ENCODE assay signal across 8 mouse cellular contexts in the genomic region with DNA sequence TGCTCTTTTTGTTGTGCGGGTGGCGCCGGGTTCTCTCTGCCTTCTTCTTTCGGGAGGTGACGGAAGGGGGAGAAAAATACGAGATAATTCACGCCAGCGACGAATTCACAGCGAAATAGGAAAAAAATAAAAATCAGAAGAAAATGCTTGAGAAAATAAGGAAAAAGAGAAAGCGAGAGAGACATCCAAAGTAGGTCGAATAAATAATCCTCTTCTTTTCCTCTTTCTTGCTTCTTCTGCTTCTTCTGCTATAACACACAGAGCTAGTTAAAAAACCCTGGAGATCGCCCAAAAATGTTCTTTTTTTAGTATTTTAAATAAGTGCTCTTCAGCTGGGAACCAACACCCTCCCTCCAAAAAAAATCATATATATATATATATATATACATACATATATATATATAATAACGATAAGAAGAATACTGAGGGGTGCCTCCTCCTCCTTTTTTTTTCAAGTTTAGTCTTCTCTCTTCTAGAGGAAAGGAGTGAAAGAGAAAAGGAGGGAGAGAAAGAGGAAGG. TPM values are rescaled to one million over a fixed set of nuclear protein-coding genes. Genes with fewer than 3 reads are reported as not detected.
DNase-seq lines count a peak whose midpoint lies in the region; ATAC-seq and TF ChIP-seq lines count a peak whose summit lies in the region.

A gene (minus strand): TSS at position 116 of the 519 bp plus-strand sequence.

- H3K27ac ChIP-seq in cerebellum, adult 2 months (ENCODE audit: insufficient read depth, low read length) = peak within 1 kb of the TSS; percentile 89
- peak within 1 kb of the TSS; percentile 80 for H3K27ac ChIP-seq in lung, postnatal 0 days (ENCODE audit: low read length)
- H3K27ac ChIP-seq in midbrain, embryonic 16.5 days (ENCODE audit: low read length) = peak within 1 kb of the TSS; percentile 100

- no peaks in the 10 kb centered on the region for H3K36me3 ChIP-seq in lung, postnatal 0 days (ENCODE audit: insufficient read depth, low read length)
- no peaks in the 10 kb centered on the region for H3K36me3 ChIP-seq in midbrain, embryonic 16.5 days (ENCODE audit: control insufficient read depth, insufficient read depth, low read length)

- under 1% methylated on average over 14 of the region's 14 CpGs for WGBS in cerebellum, adult 2 months
- 0% methylated on average over 14 of the region's 14 CpGs for WGBS in lung, postnatal 0 days
- 0% methylated on average over 14 of the region's 14 CpGs for WGBS in midbrain, embryonic 16.5 days

- no peaks in the 10 kb centered on the region for H3K27me3 ChIP-seq in cerebellum, adult 2 months (ENCODE audit: control insufficient read depth, insufficient read depth, low read length)
- H3K27me3 ChIP-seq in lung, postnatal 0 days (replicated peaks; ENCODE audit: insufficient read depth, low read length) = peaks cover 31% of the 10 kb centered on the region
- no peaks in the 10 kb centered on the region for H3K27me3 ChIP-seq in midbrain, embryonic 16.5 days (ENCODE audit: control insufficient read depth, insufficient read depth, low read depth, low read length)

- H3K4me3 ChIP-seq in cerebellum, adult 2 months (replicated peaks; ENCODE audit: insufficient read depth, low read depth, low read length) = peak within 1 kb of the TSS; percentile 82
- peak within 1 kb of the TSS; percentile 66 for H3K4me3 ChIP-seq in lung, postnatal 0 days (ENCODE audit: low read depth, low read length)
- peak within 1 kb of the TSS; percentile 90 for H3K4me3 ChIP-seq in midbrain, embryonic 16.5 days (ENCODE audit: low read depth, low read length)

- TF ChIP-seq CTCF in cerebellum, adult 2 months (IDR thresholded peaks at IDR 0.05; ENCODE audit: borderline replicate concordance, insufficient read depth, low read depth, low read length) = no peak
- TF ChIP-seq CTCF in lung, postnatal 0 days (IDR thresholded peaks at IDR 0.05) = no peak

- H3K4me2 ChIP-seq in lung, postnatal 0 days (replicated peaks; ENCODE audit: low read depth, low read length) = peak within 1 kb of the TSS; percentile 85
- H3K4me2 ChIP-seq in midbrain, embryonic 16.5 days (ENCODE audit: low read length) = peak within 1 kb of the TSS; percentile 86

- DNase-seq in cerebellum, adult 2 months = no peak
- DNase-seq in cerebellum, postnatal 4 days (ENCODE audit: low spot score in 2 of 2) = no peak
- DNase-seq in lung, postnatal 0 days (ENCODE audit: low spot score) = no peak
- DNase-seq in lung, postnatal 25 days (ENCODE audit: low spot score) = no peak
- no peak for DNase-seq in layer of hippocampus, postnatal 10 days (ENCODE audit: low spot score in 2 of 2)
- DNase-seq in frontal cortex, postnatal 14 days (ENCODE audit: low spot score in 2 of 2) = no peak
- DNase-seq in c-Kit-positive CD71-positive TER-119-positive erythroid progenitor cells, embryonic 14.5 days (ENCODE audit: low spot score) = no peak

- H3K9me3 ChIP-seq in lung, postnatal 0 days (ENCODE audit: low read length) = no peaks in the 10 kb centered on the region
- no peaks in the 10 kb centered on the region for H3K9me3 ChIP-seq in midbrain, embryonic 16.5 days (replicated peaks; ENCODE audit: control insufficient read depth, low read length, poor library complexity, severe bottlenecking)

- no peak for TF ChIP-seq EP300 in lung, postnatal 0 days (IDR thresholded peaks at IDR 0.05)

- ATAC-seq in lung, postnatal 0 days = no peak
- no peak for ATAC-seq in midbrain, embryonic 16.5 days

- H3K4me1 ChIP-seq in cerebellum, adult 2 months (ENCODE audit: control insufficient read depth, insufficient read depth, low read length) = no peaks in the 10 kb centered on the region
- H3K4me1 ChIP-seq in lung, postnatal 0 days (ENCODE audit: insufficient read depth, low read depth, low read length) = no peaks in the 10 kb centered on the region
- H3K4me1 ChIP-seq in midbrain, embryonic 16.5 days (ENCODE audit: control insufficient read depth, insufficient read depth, low read length) = peaks cover 11% of the 10 kb centered on the region

- H3K9ac ChIP-seq in lung, postnatal 0 days (replicated peaks; ENCODE audit: low read depth) = peak within 1 kb of the TSS; percentile 36
- peak within 1 kb of the TSS; percentile 99 for H3K9ac ChIP-seq in midbrain, embryonic 16.5 days (ENCODE audit: low read depth, low read length)

- TF ChIP-seq POLR2A in cerebellum, adult 2 months (IDR thresholded peaks at IDR 0.05; ENCODE audit: borderline replicate concordance, insufficient read depth, low read length) = no peak

RNA-seq across cellular contexts. Expression of the gene that starts here (rescaled TPM):
- 71.3 and 84.5 TPM in 2 replicates for polyA plus RNA-seq in cerebellum, adult 2 months (2012; rRNA removed)
- 3.6 and 4.0 TPM in 2 replicates for polyA plus RNA-seq in lung, postnatal 0 days (2015; fragmentation: Nextera tagmentation; extraction: Ambion mirVana)
- total RNA-seq in layer of hippocampus, postnatal 10 days (2021) = 100 to 1,000 TPM; 108 to 121 TPM
- polyA plus RNA-seq in midbrain, embryonic 16.5 days (2015; fragmentation: Nextera tagmentation; extraction: Ambion mirVana) = 46.0 and 64.0 TPM in 2 replicates
